Mouse (Mus musculus): ENCODE data around the gene Lad1.

Lad1 gene

GRCm38 (mm10) chr1:135853200-135853599 lies 34.8 kb downstream of the Lad1 start:
- Histone ChIP-seq H3K36me3 (ENCODE audit: insufficient read depth, low read length) (no peaks in the 10 kb centered on the region), H3K27me3 (ENCODE audit: insufficient read depth, low read length) (peaks cover 43% of the 10 kb centered on the region), H3K9me3 (ENCODE audit: low read length) (no peaks in the 10 kb centered on the region), H3K4me3 (replicated peaks; ENCODE audit: low read length) (no peak overlapping the region), H3K4me1 (replicated peaks; ENCODE audit: low read depth, low read length) (peaks cover 35% of the 10 kb centered on the region)
- TF ChIP-seq CTCF (conservative IDR thresholded peaks at IDR 0.05; ENCODE audit: low read length), result no peak
- TF ChIP-seq POU5F1 (IDR thresholded peaks at IDR 0.05; ENCODE audit: borderline replicate concordance, low read length), result no peak
- TF ChIP-seq NANOG (IDR thresholded peaks at IDR 0.05; ENCODE audit: borderline replicate concordance, low read length), result no peak

- H3K27me3 ChIP-seq (ENCODE audit: insufficient read depth, low read length), result peaks cover 44% of the 10 kb centered on the region
- no peaks in the 10 kb centered on the region for H3K9me3 ChIP-seq (ENCODE audit: low read length)
- no peak overlapping the region for H3K4me3 ChIP-seq (replicated peaks; ENCODE audit: low read length)
- TF ChIP-seq CTCF (conservative IDR thresholded peaks at IDR 0.05; ENCODE audit: low read length) (no peak), NANOG (IDR thresholded peaks at IDR 0.05; ENCODE audit: borderline replicate concordance, low read length) (no peak), POU5F1 (IDR thresholded peaks at IDR 0.05; ENCODE audit: borderline replicate concordance, low read length) (no peak)
- peaks cover 35% of the 10 kb centered on the region for H3K4me1 ChIP-seq (replicated peaks; ENCODE audit: low read depth, low read length)
- H3K36me3 ChIP-seq (ENCODE audit: insufficient read depth, low read length), result no peaks in the 10 kb centered on the region
Measured at GRCm38 (mm10) chr1:135854591-135855343, 36.4 kb downstream of the Lad1 start.

DNA sequence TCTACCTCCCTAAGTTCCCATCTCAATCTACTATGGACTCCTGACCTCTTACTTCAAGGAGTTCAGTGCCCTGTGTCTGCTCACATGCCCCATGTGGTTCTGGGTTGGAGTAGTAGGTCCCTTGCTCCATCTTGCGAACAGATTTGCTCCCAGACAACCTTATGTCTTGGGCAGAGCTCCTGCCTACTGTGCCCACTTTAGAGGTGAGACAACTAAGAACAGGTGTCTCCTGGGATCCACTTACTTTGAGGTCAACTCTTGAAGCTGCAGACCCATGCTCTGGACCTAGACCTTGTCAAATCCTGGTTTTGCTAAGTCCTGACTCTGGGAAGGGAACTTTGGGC lies 36.9 kb downstream of the Lad1 start:
- peaks cover 44% of the 10 kb centered on the region for H3K27me3 ChIP-seq (ENCODE audit: insufficient read depth, low read length)
- H3K9me3 ChIP-seq (ENCODE audit: low read length), result no peaks in the 10 kb centered on the region
- H3K4me3 ChIP-seq (replicated peaks; ENCODE audit: low read length), result no peak overlapping the region
- H3K36me3 ChIP-seq (ENCODE audit: insufficient read depth, low read length), result no peaks in the 10 kb centered on the region
- TF ChIP-seq POU5F1 (IDR thresholded peaks at IDR 0.05; ENCODE audit: borderline replicate concordance, low read length), result no peak
- TF ChIP-seq CTCF (conservative IDR thresholded peaks at IDR 0.05; ENCODE audit: low read length), result no peak
- TF ChIP-seq NANOG (IDR thresholded peaks at IDR 0.05; ENCODE audit: borderline replicate concordance, low read length), result no peak
- peaks cover 35% of the 10 kb centered on the region for H3K4me1 ChIP-seq (replicated peaks; ENCODE audit: low read depth, low read length)

DNA sequence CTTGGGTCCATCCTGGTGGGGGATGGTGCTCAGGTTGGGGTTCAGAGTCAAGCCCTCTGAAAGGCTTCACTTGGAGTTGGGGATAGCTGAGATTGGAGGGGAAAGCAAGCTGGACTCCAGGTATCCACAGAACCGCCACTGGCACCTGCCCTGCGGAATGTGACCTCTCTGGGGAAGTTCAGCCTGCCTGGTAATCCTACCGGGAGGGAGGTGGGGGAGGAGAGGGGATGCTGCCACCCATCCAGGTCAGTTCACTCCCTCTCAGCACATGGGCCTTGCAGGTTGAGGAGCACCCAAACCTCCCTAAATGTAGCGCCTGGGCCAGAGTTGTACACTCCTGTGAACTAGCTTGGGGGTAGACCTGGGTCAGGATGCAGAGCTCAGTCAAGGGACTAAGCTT lies 37.7 kb downstream of the Lad1 start:
- H3K4me3 ChIP-seq (replicated peaks; ENCODE audit: low read length), result no peak overlapping the region
- TF ChIP-seq POU5F1 (IDR thresholded peaks at IDR 0.05; ENCODE audit: borderline replicate concordance, low read length), result no peak
- TF ChIP-seq NANOG (IDR thresholded peaks at IDR 0.05; ENCODE audit: borderline replicate concordance, low read length), result no peak
- no peak for TF ChIP-seq CTCF (conservative IDR thresholded peaks at IDR 0.05; ENCODE audit: low read length)
- peaks cover 43% of the 10 kb centered on the region for H3K27me3 ChIP-seq (ENCODE audit: insufficient read depth, low read length)
- H3K9me3 ChIP-seq (ENCODE audit: low read length), result no peaks in the 10 kb centered on the region
- H3K36me3 ChIP-seq (ENCODE audit: insufficient read depth, low read length), result no peaks in the 10 kb centered on the region
- peaks cover 35% of the 10 kb centered on the region for H3K4me1 ChIP-seq (replicated peaks; ENCODE audit: low read depth, low read length)

- H3K9me3 ChIP-seq (ENCODE audit: low read length), result no peaks in the 10 kb centered on the region
- H3K4me1 ChIP-seq (replicated peaks; ENCODE audit: low read depth, low read length), result peaks cover 26% of the 10 kb centered on the region
- no peak for TF ChIP-seq CTCF (conservative IDR thresholded peaks at IDR 0.05; ENCODE audit: low read length)
- no peak for TF ChIP-seq NANOG (IDR thresholded peaks at IDR 0.05; ENCODE audit: borderline replicate concordance, low read length)
- no peak for TF ChIP-seq POU5F1 (IDR thresholded peaks at IDR 0.05; ENCODE audit: borderline replicate concordance, low read length)
- peak overlapping the region; percentile 5; the same call in 1 of the 2 replicates for H3K4me3 ChIP-seq (replicated peaks; ENCODE audit: low read length)
- peaks cover 43% of the 10 kb centered on the region for H3K27me3 ChIP-seq (ENCODE audit: insufficient read depth, low read length)
- H3K36me3 ChIP-seq (ENCODE audit: insufficient read depth, low read length), result no peaks in the 10 kb centered on the region
Measured at GRCm38 (mm10) chr1:135857137-135857775, 38.9 kb downstream of the Lad1 start.

- H3K9me3 ChIP-seq (ENCODE audit: low read length), result no peaks in the 10 kb centered on the region
- peaks cover 23% of the 10 kb centered on the region for H3K4me1 ChIP-seq (replicated peaks; ENCODE audit: low read depth, low read length)
- H3K4me3 ChIP-seq (replicated peaks; ENCODE audit: low read length), result no peak overlapping the region
- H3K36me3 ChIP-seq (ENCODE audit: insufficient read depth, low read length), result no peaks in the 10 kb centered on the region
- peaks cover 45% of the 10 kb centered on the region for H3K27me3 ChIP-seq (ENCODE audit: insufficient read depth, low read length)
- TF ChIP-seq NANOG (IDR thresholded peaks at IDR 0.05; ENCODE audit: borderline replicate concordance, low read length), result no peak
- TF ChIP-seq CTCF (conservative IDR thresholded peaks at IDR 0.05; ENCODE audit: low read length), result no peak
- TF ChIP-seq POU5F1 (IDR thresholded peaks at IDR 0.05; ENCODE audit: borderline replicate concordance, low read length), result no peak
Measured at GRCm38 (mm10) chr1:135858533-135858932, 40.1 kb downstream of the Lad1 start.

DNA sequence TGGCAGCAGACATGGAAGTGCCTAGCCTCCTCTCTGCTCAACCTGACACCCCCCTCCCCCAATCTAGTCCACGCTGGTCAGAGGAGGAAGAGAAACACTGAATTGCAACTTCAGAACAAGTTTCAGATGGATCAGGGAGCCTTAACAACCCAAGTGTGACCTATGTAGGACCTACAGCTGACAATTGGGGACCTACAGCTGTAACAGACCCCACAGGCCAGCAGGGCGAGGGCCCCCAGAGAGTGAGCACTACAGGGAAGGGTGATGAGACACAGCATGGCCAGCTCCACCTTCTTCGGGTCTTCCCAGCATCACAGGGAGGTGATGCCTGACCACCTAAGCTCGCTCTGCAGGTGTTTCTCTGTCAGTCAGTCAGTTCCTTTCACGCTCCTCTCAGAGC lies 42.7 kb downstream of the Lad1 start:
- no peaks in the 10 kb centered on the region for H3K36me3 ChIP-seq (ENCODE audit: insufficient read depth, low read length)
- no peak overlapping the region for H3K4me3 ChIP-seq (replicated peaks; ENCODE audit: low read length)
- peaks cover 50% of the 10 kb centered on the region for H3K27me3 ChIP-seq (ENCODE audit: insufficient read depth, low read length)
- no peak for TF ChIP-seq POU5F1 (IDR thresholded peaks at IDR 0.05; ENCODE audit: borderline replicate concordance, low read length)
- TF ChIP-seq NANOG (IDR thresholded peaks at IDR 0.05; ENCODE audit: borderline replicate concordance, low read length), result no peak
- no peak for TF ChIP-seq CTCF (conservative IDR thresholded peaks at IDR 0.05; ENCODE audit: low read length)
- H3K9me3 ChIP-seq (ENCODE audit: low read length), result no peaks in the 10 kb centered on the region
- peaks cover 19% of the 10 kb centered on the region for H3K4me1 ChIP-seq (replicated peaks; ENCODE audit: low read depth, low read length)

DNA sequence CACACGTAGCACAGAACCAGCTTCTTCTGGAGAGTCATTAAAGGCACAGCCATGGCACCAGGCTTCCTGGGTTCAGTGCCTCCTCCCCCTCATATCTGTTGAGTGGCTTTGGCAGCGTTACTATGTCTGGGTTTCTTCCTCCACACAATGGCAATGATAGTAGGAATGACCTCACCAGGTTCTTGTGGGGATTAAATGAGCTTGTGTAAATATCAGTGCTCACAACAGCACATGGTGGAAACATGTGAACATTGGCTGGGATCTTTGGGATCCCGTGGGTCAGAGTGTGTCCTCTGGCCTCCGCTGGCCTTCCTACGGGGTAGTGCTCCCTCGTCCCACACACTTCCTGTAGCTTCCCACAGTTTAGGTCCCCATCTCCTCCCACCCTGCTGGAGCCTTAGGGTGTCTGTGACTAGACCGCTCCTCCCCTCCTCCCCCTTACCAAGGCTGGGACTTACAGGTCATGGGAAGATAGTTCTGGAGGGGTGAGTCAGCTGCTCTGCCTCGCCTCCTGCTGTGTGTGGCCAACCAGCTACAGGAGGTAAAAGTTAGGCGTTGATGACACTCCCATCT lies 43.7 kb downstream of the Lad1 start:
- peaks cover 58% of the 10 kb centered on the region for H3K27me3 ChIP-seq (ENCODE audit: insufficient read depth, low read length)
- H3K36me3 ChIP-seq (ENCODE audit: insufficient read depth, low read length), result no peaks in the 10 kb centered on the region
- H3K4me3 ChIP-seq (replicated peaks; ENCODE audit: low read length), result no peak overlapping the region
- H3K9me3 ChIP-seq (ENCODE audit: low read length), result no peaks in the 10 kb centered on the region
- H3K4me1 ChIP-seq (replicated peaks; ENCODE audit: low read depth, low read length), result peaks cover 12% of the 10 kb centered on the region
- TF ChIP-seq NANOG (IDR thresholded peaks at IDR 0.05; ENCODE audit: borderline replicate concordance, low read length) (no peak), POU5F1 (IDR thresholded peaks at IDR 0.05; ENCODE audit: borderline replicate concordance, low read length) (no peak), CTCF (conservative IDR thresholded peaks at IDR 0.05; ENCODE audit: low read length) (no peak)
